Mouse (Mus musculus) WW6 (cell line): ENCODE results near the gene Ankrd50.

Experiments used
- DNase-seq: peaks from one replicate; pipeline ENCODE4 v3.0.0-alpha.2; 2013; ENCODE audit warnings: low read depth, low spot score

The Ankrd50 gene

GRCm38 (mm10) chr3:38466139-38466538 is 18.5 kb downstream of the Ankrd50 start:
- no peak for DNase-seq

GRCm38 (mm10) chr3:38463149-38463548 is 21.5 kb downstream of the Ankrd50 start:
- no peak for DNase-seq

GRCm38 (mm10) chr3:38461742-38462141 is 22.9 kb downstream of the Ankrd50 start:
- DNase-seq, result no peak

- no peak for DNase-seq
These were observed 24.4 kb downstream of the Ankrd50 start for GRCm38 (mm10) chr3:38460250-38460624.

GRCm38 (mm10) chr3:38459507-38460249 is 25.0 kb downstream of the Ankrd50 start:
- no peak for DNase-seq

- DNase-seq, result no peak
These were observed 27.6 kb downstream of the Ankrd50 start for GRCm38 (mm10) chr3:38457041-38457440.

GRCm38 (mm10) chr3:38452199-38452598 is 32.4 kb downstream of the Ankrd50 start:
- DNase-seq, result no peak

GRCm38 (mm10) chr3:38446586-38446985 is 38.1 kb downstream of the Ankrd50 start:
- no peak for DNase-seq

GRCm38 (mm10) chr3:38443875-38444274 is 40.8 kb downstream of the Ankrd50 start:
- no peak for DNase-seq

- no peak for DNase-seq
These were observed 44.1 kb downstream of the Ankrd50 start for GRCm38 (mm10) chr3:38440564-38440991.

- no peak for DNase-seq
These were observed 48.0 kb downstream of the Ankrd50 start for GRCm38 (mm10) chr3:38436596-38436995.

GRCm38 (mm10) chr3:38435828-38436227 is 48.8 kb downstream of the Ankrd50 start:
- no peak for DNase-seq

GRCm38 (mm10) chr3:38434486-38434885 is 50.2 kb downstream of the Ankrd50 start:
- no peak for DNase-seq

- DNase-seq, result no peak
These were observed 50.9 kb downstream of the Ankrd50 start for GRCm38 (mm10) chr3:38433495-38434464.

- DNase-seq, result no peak
These were observed 53.2 kb downstream of the Ankrd50 start for GRCm38 (mm10) chr3:38431461-38431860.

- DNase-seq, result no peak
These were observed 53.6 kb downstream of the Ankrd50 start for GRCm38 (mm10) chr3:38431042-38431441.

- no peak for DNase-seq
These were observed 57.4 kb downstream of the Ankrd50 start for GRCm38 (mm10) chr3:38427200-38427599.

- no peak for DNase-seq
These were observed 60.7 kb downstream of the Ankrd50 start for GRCm38 (mm10) chr3:38423966-38424365.

- no peak for DNase-seq
These were observed 64.7 kb downstream of the Ankrd50 start for GRCm38 (mm10) chr3:38419896-38420295.

GRCm38 (mm10) chr3:38415292-38415930 is 69.2 kb downstream of the Ankrd50 start:
- DNase-seq, result no peak
